Mouse (Mus musculus): ENCODE measurements around the gene Rasa4.

Gene Rasa4

GRCm38 (mm10) chr5:136054301-136055077 lies 29.2 kb upstream of the Rasa4 start, which contains the start of gene Upk3bl:
Upk3bl (plus strand) TSS chr5:136054492.
- TF ChIP-seq GATA4 (IDR thresholded peaks at IDR 0.05; ENCODE audit: insufficient replicate concordance, low read length), result no peak

- TF ChIP-seq GATA4 (IDR thresholded peaks at IDR 0.05; ENCODE audit: insufficient replicate concordance, low read length), result no peak
Observed at GRCm38 (mm10) chr5:136056062-136056461, 27.7 kb upstream of the Rasa4 start.

- no peak for TF ChIP-seq GATA4 (IDR thresholded peaks at IDR 0.05; ENCODE audit: insufficient replicate concordance, low read length)
Observed at GRCm38 (mm10) chr5:136057085-136057484, 26.6 kb upstream of the Rasa4 start.

GRCm38 (mm10) chr5:136061567-136061966 lies 22.1 kb upstream of the Rasa4 start:
- TF ChIP-seq GATA4 (IDR thresholded peaks at IDR 0.05; ENCODE audit: insufficient replicate concordance, low read length), result no peak

GRCm38 (mm10) chr5:136063920-136064319 lies 19.8 kb upstream of the Rasa4 start:
- no peak for TF ChIP-seq GATA4 (IDR thresholded peaks at IDR 0.05; ENCODE audit: insufficient replicate concordance, low read length)

- no peak for TF ChIP-seq GATA4 (IDR thresholded peaks at IDR 0.05; ENCODE audit: insufficient replicate concordance, low read length)
Observed at GRCm38 (mm10) chr5:136069411-136069810, 14.3 kb upstream of the Rasa4 start.

- TF ChIP-seq GATA4 (IDR thresholded peaks at IDR 0.05; ENCODE audit: insufficient replicate concordance, low read length), result no peak
Observed at GRCm38 (mm10) chr5:136073051-136073450, 10.7 kb upstream of the Rasa4 start.

GRCm38 (mm10) chr5:136073526-136073925 lies 10.2 kb upstream of the Rasa4 start:
- no peak for TF ChIP-seq GATA4 (IDR thresholded peaks at IDR 0.05; ENCODE audit: insufficient replicate concordance, low read length)

- TF ChIP-seq GATA4 (IDR thresholded peaks at IDR 0.05; ENCODE audit: insufficient replicate concordance, low read length), result no peak
Observed at GRCm38 (mm10) chr5:136075076-136075475, 8.6 kb upstream of the Rasa4 start.

GRCm38 (mm10) chr5:136076284-136076683 lies 7.4 kb upstream of the Rasa4 start:
- no peak for TF ChIP-seq GATA4 (IDR thresholded peaks at IDR 0.05; ENCODE audit: insufficient replicate concordance, low read length)

GRCm38 (mm10) chr5:136077001-136077550 lies 6.6 kb upstream of the Rasa4 start:
- no peak for TF ChIP-seq GATA4 (IDR thresholded peaks at IDR 0.05; ENCODE audit: insufficient replicate concordance, low read length)

GRCm38 (mm10) chr5:136078136-136078535 lies 5.6 kb upstream of the Rasa4 start:
- TF ChIP-seq GATA4 (IDR thresholded peaks at IDR 0.05; ENCODE audit: insufficient replicate concordance, low read length), result no peak

- no peak for TF ChIP-seq GATA4 (IDR thresholded peaks at IDR 0.05; ENCODE audit: insufficient replicate concordance, low read length)
Observed at GRCm38 (mm10) chr5:136082345-136082744, 1.4 kb upstream of the Rasa4 start.

- TF ChIP-seq GATA4 (IDR thresholded peaks at IDR 0.05; ENCODE audit: insufficient replicate concordance, low read length), result no peak
Observed at GRCm38 (mm10) chr5:136084144-136084881, 597 bp downstream of the Rasa4 start.

GRCm38 (mm10) chr5:136084891-136085651 lies 1.4 kb downstream of the Rasa4 start:
- TF ChIP-seq GATA4 (IDR thresholded peaks at IDR 0.05; ENCODE audit: insufficient replicate concordance, low read length), result no peak
